Mouse (Mus musculus) yolk sac, embryonic 10.5 days (tissue): ENCODE data around the gene Tex13c1.

Experiments used
- DNase-seq: peaks from one replicate; pipeline ENCODE4 v3.0.0-alpha.2; 2017; ENCODE audit warnings: low spot score

Gene Tex13c1

GRCm38 (mm10) chrX:43590860-43591259, at the start of gene Tex13c1:
Tex13c1 (plus strand) TSS chrX:43591160.
- DNase-seq: no peak
